Mouse (Mus musculus) bone marrow macrophage, adult 2 months (primary cell): ENCODE results near the gene Hspa1a.

Experiments
- CTCF ChIP-seq: IDR thresholded peaks from 2 replicates; pipeline ENCODE4 v1.5.1; 2012; ENCODE audit warnings: low read depth, mild to moderate bottlenecking, low read length, moderate library complexity
- POLR2A ChIP-seq: IDR thresholded peaks from 2 replicates; pipeline ENCODE4 v1.6.1; 2012; ENCODE audit warnings: mild to moderate bottlenecking, low read depth, low read length, borderline replicate concordance

DNA sequence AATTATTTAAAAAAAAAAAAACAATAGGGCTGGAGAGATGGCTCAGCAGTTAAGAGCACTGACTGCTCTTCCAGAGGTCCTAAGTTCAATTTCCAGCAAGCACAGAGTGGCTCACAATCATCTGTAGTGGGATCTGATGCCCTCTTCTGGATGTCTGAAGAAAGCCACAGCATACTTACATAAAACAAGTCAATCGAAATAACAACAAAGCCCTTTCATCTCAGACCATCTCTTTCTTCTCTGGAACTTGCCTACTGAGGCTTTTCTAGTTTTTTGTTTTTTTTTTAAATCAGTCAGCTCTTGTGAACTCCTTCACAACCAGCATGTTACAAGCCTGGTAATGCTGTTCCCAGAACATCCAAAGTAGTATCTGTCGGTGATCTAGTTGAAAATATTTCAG lies 8.7 kb upstream of the Hspa1a start:
- TF ChIP-seq CTCF (no peak), POLR2A (no peak)
